Mouse (Mus musculus) lung, adult 2 months (tissue): Measurements from ENCODE around the gene Dnajc5.

Experiments
- CTCF ChIP-seq: fragments of 200-500 bp; IDR thresholded peaks from 2 replicates; pipeline ENCODE4 v1.5.1; 2011; ENCODE audit warnings: mild to moderate bottlenecking, low read length, control low read depth; ENCODE audit not compliant: insufficient read depth
- POLR2A ChIP-seq: fragments of 200-500 bp; IDR thresholded peaks from 2 replicates; pipeline ENCODE4 v1.6.1; 2011; ENCODE audit warnings: low read depth, mild to moderate bottlenecking, control low read depth, low read length, borderline replicate concordance; ENCODE audit errors: extremely low read depth

DNA sequence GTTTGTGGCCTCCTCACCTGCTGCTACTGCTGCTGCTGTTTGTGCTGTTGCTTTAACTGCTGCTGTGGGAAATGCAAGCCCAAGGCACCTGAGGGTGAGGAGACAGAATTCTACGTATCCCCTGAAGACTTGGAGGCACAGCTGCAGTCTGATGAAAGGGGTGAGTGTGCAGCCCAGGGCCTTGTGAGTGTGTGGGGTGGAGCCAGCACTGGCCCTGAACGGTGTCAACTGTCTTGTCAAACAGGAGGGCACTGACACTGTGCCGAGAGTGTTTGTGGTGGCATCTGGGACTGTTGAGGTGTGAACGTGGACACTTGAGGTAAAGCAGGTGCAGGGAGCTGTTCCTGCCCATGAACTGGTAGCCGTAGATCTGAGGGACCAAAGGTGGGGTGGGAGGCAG lies 28.4 kb downstream of the Dnajc5 start:
- no peak for TF ChIP-seq CTCF
- no peak for TF ChIP-seq POLR2A
